Mouse (Mus musculus) bone marrow macrophage, adult 2 months (primary cell): Measurements from ENCODE around the gene Sds.

Source experiments
- CTCF ChIP-seq: IDR thresholded peaks from 2 replicates; pipeline ENCODE4 v1.5.1; 2012; ENCODE audit warnings: low read depth, mild to moderate bottlenecking, low read length, moderate library complexity
- POLR2A ChIP-seq: IDR thresholded peaks from 2 replicates; pipeline ENCODE4 v1.6.1; 2012; ENCODE audit warnings: mild to moderate bottlenecking, low read depth, low read length, borderline replicate concordance

DNA sequence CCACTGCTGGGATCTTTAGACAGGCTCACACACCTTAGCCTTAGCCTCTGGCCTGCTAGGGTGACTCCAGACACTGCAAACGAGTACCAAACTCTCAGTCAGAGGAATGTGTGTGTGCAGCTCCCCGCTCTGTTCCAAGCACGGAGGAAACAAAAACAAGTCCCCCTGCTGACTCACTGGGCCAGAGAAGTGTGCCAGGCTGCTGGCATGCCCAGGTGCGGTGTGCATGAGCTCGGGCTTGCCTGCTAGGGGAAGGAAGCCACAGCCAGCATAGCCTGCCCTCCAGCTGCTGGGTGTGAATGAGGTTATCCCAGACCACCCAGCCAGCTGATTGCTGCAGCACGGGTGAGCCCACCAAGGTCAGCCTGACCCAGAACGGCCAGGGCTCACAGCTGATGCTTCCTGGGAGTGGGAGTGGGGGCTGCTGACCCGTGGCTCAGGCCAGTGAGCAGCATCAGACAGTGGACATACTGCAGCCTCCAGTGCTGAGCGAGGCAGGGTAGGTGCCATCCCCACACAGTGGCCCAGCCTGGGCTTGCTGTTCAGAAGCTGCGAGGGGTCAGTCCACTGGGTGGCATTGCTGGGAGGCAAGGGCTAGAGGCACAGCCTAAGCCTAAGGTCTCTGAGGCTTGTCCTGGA is 18.9 kb downstream of the Sds start:
- TF ChIP-seq POLR2A: no peak
- TF ChIP-seq CTCF: no peak
